Mouse (Mus musculus) left cerebral cortex, postnatal 25 days (tissue): ENCODE results near the gene Wfdc8. TPM values are rescaled to one million over a fixed set of nuclear protein-coding genes. Genes with fewer than 3 reads are reported as not detected.
A peak's percentile ranks its signal among the peaks of the same experiment; 100 is the strongest.

ENCODE experiments used
- DNase-seq, 2 experiments: peaks; one replicate each; pipeline ENCODE4 v3.0.0; 2022; ENCODE audit warnings: low spot score in 2 of 2, mixed read lengths in 1 of 2
- intact Hi-C: fragments of 180-260 bp; cut with DNase I; formaldehyde crosslinking; loops from one replicate; pipeline ENCODE4 v1.15.1; 2025
- total RNA-seq, 2 experiments: library from RNA; stranded (reverse); gene quantifications; 2 replicates each; pipeline ENCODE4 v1.2.3; 2021

Wfdc8 gene
- total RNA-seq, 2 experiments from 2014 or later, result not detected

- intact Hi-C loops, result loop anchor here (5.0 kb wide), 1 partner anchor 42 kb away; no protein-coding TSS in a partner anchor
- no peak for DNase-seq
These were observed 49.1 kb downstream of the Wfdc8 start for GRCm38 (mm10) chr2:164564346-164564745.

- peak; percentile 35 to 61 for DNase-seq
- intact Hi-C loops, result loop anchor here (2.0 to 5.0 kb wide), 2 partner anchors 41 to 147 kb away; no protein-coding TSS in a partner anchor
These were observed 49.9 kb downstream of the Wfdc8 start for GRCm38 (mm10) chr2:164563339-164564038.

GRCm38 (mm10) chr2:164562391-164563188, 50.8 kb downstream of the Wfdc8 start, which contains the start of gene Wfdc2:
Gene Wfdc2, plus strand, starts transcription at chr2:164562413.
- no peak for DNase-seq
- intact Hi-C loops, result loop anchor here (2.0 to 5.0 kb wide), 2 partner anchors 40 to 146 kb away; no protein-coding TSS in a partner anchor

- intact Hi-C loops, result loop anchor here (5.0 kb wide), 1 partner anchor 38 kb away; no protein-coding TSS in a partner anchor
- DNase-seq, result no peak
These were observed 53.3 kb downstream of the Wfdc8 start for GRCm38 (mm10) chr2:164560106-164560505.

- no peak for DNase-seq
- intact Hi-C loops, result loop anchor here (1.0 to 5.0 kb wide), 3 partner anchors 17 to 102 kb away; partner anchors contain the start of genes Dbndd2 and Sys1
These were observed 54.3 kb downstream of the Wfdc8 start for GRCm38 (mm10) chr2:164558991-164559645.

GRCm38 (mm10) chr2:164558426-164558825, 55.0 kb downstream of the Wfdc8 start:
- peak; percentile 56 to 85 for DNase-seq
- intact Hi-C loops, result loop anchor here (1.0 to 5.0 kb wide), 3 partner anchors 16 to 101 kb away; partner anchors contain the start of genes Dbndd2 and Sys1

GRCm38 (mm10) chr2:164551502-164551901, 61.9 kb downstream of the Wfdc8 start:
- intact Hi-C loops, result no loop called here
- DNase-seq, result no peak

- DNase-seq, result no peak
- intact Hi-C loops, result no loop called here
These were observed 62.5 kb downstream of the Wfdc8 start for GRCm38 (mm10) chr2:164550895-164551269.

GRCm38 (mm10) chr2:164549963-164550894, 63.2 kb downstream of the Wfdc8 start:
- peak; percentile 20 to 85 for DNase-seq
- intact Hi-C loops, result no loop called here

- DNase-seq, result no peak
- intact Hi-C loops, result no loop called here
These were observed 64.1 kb downstream of the Wfdc8 start for GRCm38 (mm10) chr2:164549338-164549737.

Other genes with a start within 250 kb of the Wfdc8 start
- gene Slpi, start 224.5 kb downstream of the Wfdc8 start, total RNA-seq, result not detected
- under 1 TPM; 0.41 to 0.43 TPM for gene Rbpjl, start 210.5 kb downstream of the Wfdc8 start, total RNA-seq
- gene Matn4, start 208.5 kb downstream of the Wfdc8 start, total RNA-seq, result 10 to 100 TPM; 11.5 to 13.8 TPM
- gene Sdc4, start 169.7 kb downstream of the Wfdc8 start, total RNA-seq, result 10 to 100 TPM; 86.7 to 90.7 TPM
- gene Sys1, start 156.7 kb downstream of the Wfdc8 start, total RNA-seq, result 10 to 100 TPM; 38.0 to 39.7 TPM
- gene Gm20458, start 152.7 kb downstream of the Wfdc8 start, total RNA-seq, result 10 to 100 TPM; 11.4 to 13.1 TPM
- gene Trp53tg5, start 139.9 kb downstream of the Wfdc8 start, total RNA-seq, result not detected
- 100 to 1,000 TPM; 114 to 127 TPM for gene Dbndd2, start 127.5 kb downstream of the Wfdc8 start, total RNA-seq
- gene Pigt, start 116.1 kb downstream of the Wfdc8 start, total RNA-seq, result 10 to 100 TPM; 92.5 to 94.5 TPM
- gene Wfdc2, start 51.2 kb downstream of the Wfdc8 start, total RNA-seq, result 1 to 10 TPM in 1 of 2 experiments, under 1 TPM in 1; 0.71 to 1.3 TPM
- gene Spint3, start 40.2 kb downstream of the Wfdc8 start, total RNA-seq, result not detected
- under 1 TPM in 1 of 2 experiments, not detected in 1; 0.46 TPM for gene Wfdc6a, start 28.2 kb downstream of the Wfdc8 start, total RNA-seq
- not detected for gene Eppin, start 20.0 kb downstream of the Wfdc8 start, total RNA-seq
- gene Wfdc6b, start 104 bp downstream of the Wfdc8 start, total RNA-seq, result not detected
- gene Wfdc16, start 25.2 kb upstream of the Wfdc8 start, total RNA-seq, result not detected
- not detected for gene Wfdc10, start 42.4 kb upstream of the Wfdc8 start, total RNA-seq
- gene Wfdc9, start 43.0 kb upstream of the Wfdc8 start, total RNA-seq, result not detected
- not detected for gene Wfdc11, start 60.5 kb upstream of the Wfdc8 start, total RNA-seq
- gene Wfdc13, start 71.5 kb upstream of the Wfdc8 start, total RNA-seq, result not detected
- not detected for gene Spint4, start 84.9 kb upstream of the Wfdc8 start, total RNA-seq
- gene Spint5, start 101.7 kb upstream of the Wfdc8 start, total RNA-seq, result not detected
- gene Wfdc3, start 132.3 kb upstream of the Wfdc8 start, total RNA-seq, result 1 to 10 TPM; 1.6 to 1.9 TPM
- gene Dnttip1, start 132.4 kb upstream of the Wfdc8 start, total RNA-seq, result 10 to 100 TPM; 36.6 to 39.3 TPM
- gene Ube2c, start 156.3 kb upstream of the Wfdc8 start, total RNA-seq, result under 1 TPM; 0.60 to 0.89 TPM
- gene Tnnc2, start 166.3 kb upstream of the Wfdc8 start, total RNA-seq, result not detected
- gene Snx21, start 172.2 kb upstream of the Wfdc8 start, total RNA-seq, result 10 to 100 TPM; 49.6 to 57.6 TPM
- 10 to 100 TPM; 22.4 to 29.7 TPM for gene Acot8, start 191.3 kb upstream of the Wfdc8 start, total RNA-seq
- gene Zswim3, start 191.5 kb upstream of the Wfdc8 start, total RNA-seq, result 1 to 10 TPM; 8.8 to 9.6 TPM
- 10 to 100 TPM; 20.8 to 21.6 TPM for gene Zswim1, start 209.1 kb upstream of the Wfdc8 start, total RNA-seq
- not detected for gene Spata25, start 214.9 kb upstream of the Wfdc8 start, total RNA-seq
- gene Ctsa, start 219.2 kb upstream of the Wfdc8 start, total RNA-seq, result 100 to 1,000 TPM in 1 of 2 experiments, 10 to 100 TPM in 1; 86.2 to 102 TPM
- 1 to 10 TPM; 2.2 to 4.0 TPM for gene Neurl2, start 219.8 kb upstream of the Wfdc8 start, total RNA-seq
- gene Pltp, start 244.1 kb upstream of the Wfdc8 start, total RNA-seq, result 10 to 100 TPM; 77.5 to 82.0 TPM